Mouse (Mus musculus): ENCODE measurements around the gene Sema4c. TPM values are rescaled to one million over a fixed set of nuclear protein-coding genes. Genes with fewer than 3 reads are reported as not detected.

Sema4c gene
- polyA plus RNA-seq, 2 experiments = 0.25 to 2.3 TPM

DNA sequence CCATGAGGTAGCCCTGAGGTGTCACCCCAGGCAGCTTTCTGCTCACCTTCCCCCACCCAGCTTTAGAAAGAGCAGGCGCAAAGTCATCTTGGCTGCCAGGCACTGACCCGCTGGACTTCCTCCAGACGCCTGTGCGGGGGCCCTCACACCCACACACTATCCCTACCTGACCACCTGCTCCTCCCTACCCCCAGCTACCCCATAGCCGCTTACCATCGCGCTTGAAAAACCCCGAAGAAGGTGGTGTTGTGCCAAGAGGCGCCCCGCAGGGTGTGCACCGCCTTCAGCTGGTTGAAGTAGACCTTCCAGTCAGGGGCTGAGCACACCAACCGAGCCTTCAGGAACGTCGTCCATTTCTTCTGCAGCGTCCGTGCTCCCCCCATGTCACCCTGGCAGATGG lies 5.6 kb downstream of the Sema4c start:
- DNase-seq (ENCODE audit: low read depth in 3 of 3, low spot score in 3 of 3) (no peak), ATAC-seq (ENCODE audit: insufficient read depth) (no peak)
- Histone ChIP-seq H3K27me3 (ENCODE audit: control insufficient read depth, insufficient read depth, low read length) (peaks cover 28% of the 10 kb centered on the region), H3K36me3 (replicated peaks; ENCODE audit: control insufficient read depth, insufficient read depth, low read depth) (no peaks in the 10 kb centered on the region), H3K27ac (no peak overlapping the region), H3K4me3 (ENCODE audit: insufficient read depth in 1 of 2, low read depth in 2 of 2, low read length in 2 of 2) (no peak overlapping the region), H3K4me1 (replicated peaks; ENCODE audit: control insufficient read depth in 2 of 2, insufficient read depth in 2 of 2, low read length in 1 of 2) (no peaks in the 10 kb centered on the region), H3K4me2 (ENCODE audit: low read depth) (no peak overlapping the region), H3K9ac (replicated peaks) (no peak overlapping the region), H3K9me3 (ENCODE audit: control insufficient read depth, low read length) (no peaks in the 10 kb centered on the region)
- TF ChIP-seq EP300 (IDR thresholded peaks at IDR 0.05; ENCODE audit: low read depth) (no peak), CTCF (IDR thresholded peaks at IDR 0.05; ENCODE audit: low read depth) (no peak)
- 68% methylated on average over 16 of the region's 16 CpGs for WGBS (ENCODE audit: insufficient replicate concordance)

DNA sequence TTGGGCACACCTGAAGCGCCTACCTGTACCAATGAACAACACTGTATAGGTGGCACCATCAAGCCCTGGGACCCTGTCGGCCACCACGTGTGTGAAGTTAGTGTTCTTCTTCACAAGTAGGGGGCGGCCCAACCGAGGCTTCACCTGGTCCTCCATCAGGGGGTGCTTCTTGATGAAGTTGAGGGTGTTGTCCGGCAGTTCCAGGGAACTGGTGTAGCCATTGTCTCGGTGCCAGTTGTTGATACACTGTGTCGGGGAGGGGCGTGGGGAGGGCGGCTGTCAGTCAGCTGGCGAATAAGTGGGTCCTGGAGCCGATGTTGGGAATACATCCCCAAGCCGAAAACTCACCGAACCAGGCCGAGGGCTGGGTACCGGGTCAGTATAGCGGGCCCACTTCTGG lies 6.2 kb downstream of the Sema4c start:
- Histone ChIP-seq H3K9ac (replicated peaks) (no peak overlapping the region), H3K4me2 (ENCODE audit: low read depth) (no peak overlapping the region), H3K9me3 (ENCODE audit: control insufficient read depth, low read length) (no peaks in the 10 kb centered on the region), H3K36me3 (replicated peaks; ENCODE audit: control insufficient read depth, insufficient read depth, low read depth) (no peaks in the 10 kb centered on the region), H3K27ac (no peak overlapping the region), H3K27me3 (ENCODE audit: control insufficient read depth, insufficient read depth, low read length) (peaks cover 22% of the 10 kb centered on the region), H3K4me1 (replicated peaks; ENCODE audit: control insufficient read depth in 2 of 2, insufficient read depth in 2 of 2, low read length in 1 of 2) (no peaks in the 10 kb centered on the region), H3K4me3 (ENCODE audit: insufficient read depth in 1 of 2, low read depth in 2 of 2, low read length in 2 of 2) (no peak overlapping the region)
- DNase-seq (ENCODE audit: low read depth in 3 of 3, low spot score in 3 of 3) (no peak), ATAC-seq (ENCODE audit: insufficient read depth) (no peak)
- TF ChIP-seq CTCF (IDR thresholded peaks at IDR 0.05; ENCODE audit: low read depth) (no peak), EP300 (IDR thresholded peaks at IDR 0.05; ENCODE audit: low read depth) (no peak)
- WGBS (ENCODE audit: insufficient replicate concordance) = 77% methylated on average over 17 of the region's 17 CpGs

DNA sequence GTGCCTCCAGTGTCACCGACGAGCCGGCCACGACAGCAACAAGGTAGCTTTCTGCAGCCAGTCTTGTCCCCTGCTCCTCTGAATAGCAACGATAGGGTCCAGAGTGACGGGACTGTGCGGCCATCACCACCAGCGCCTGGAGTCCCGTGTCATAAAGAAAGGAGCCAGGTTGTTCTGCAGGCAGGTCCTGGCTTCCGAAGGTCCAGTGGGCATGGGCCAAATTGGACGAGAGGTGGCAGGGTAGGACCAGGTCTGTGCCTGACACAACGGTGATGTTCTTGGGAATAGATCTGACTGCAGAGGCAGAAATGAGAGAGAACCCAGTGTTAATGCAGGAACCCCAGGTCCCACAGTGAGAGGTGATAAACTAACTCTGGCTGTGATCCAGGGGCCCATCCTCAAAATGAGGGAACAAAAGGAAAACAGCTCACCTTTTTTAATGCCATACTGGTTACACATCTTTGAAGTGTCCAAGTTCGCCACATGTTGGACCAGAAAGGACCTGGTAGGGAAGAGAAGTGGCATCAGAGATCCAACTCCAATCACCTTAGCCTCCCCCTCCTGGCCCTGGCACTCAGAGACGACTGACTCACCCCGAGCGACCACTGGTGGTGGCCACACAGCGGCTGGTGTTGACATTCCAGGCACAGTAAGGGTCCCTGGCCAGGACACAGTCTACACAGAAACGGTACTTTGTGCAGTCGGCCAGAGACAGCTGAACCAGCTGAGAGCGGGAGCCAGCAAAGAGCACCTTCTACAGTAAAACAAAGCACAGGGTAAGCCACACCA lies 7.9 kb downstream of the Sema4c start:
- WGBS (ENCODE audit: insufficient replicate concordance) = 74% methylated on average over 20 of the region's 20 CpGs
- no peak for DNase-seq (ENCODE audit: low read depth in 3 of 3, low spot score in 3 of 3)

GRCm38 (mm10) chr1:36549491-36549890 lies 8.7 kb downstream of the Sema4c start:
- Histone ChIP-seq H3K4me3 (ENCODE audit: insufficient read depth in 1 of 2, low read depth in 2 of 2, low read length in 2 of 2) (no peak overlapping the region), H3K4me2 (ENCODE audit: low read depth) (no peak overlapping the region), H3K9me3 (ENCODE audit: control insufficient read depth, low read length) (no peaks in the 10 kb centered on the region), H3K27me3 (ENCODE audit: control insufficient read depth, insufficient read depth, low read length) (no peaks in the 10 kb centered on the region; the same call in 1 of the 2 replicates), H3K4me1 (replicated peaks; ENCODE audit: control insufficient read depth in 2 of 2, insufficient read depth in 2 of 2, low read length in 1 of 2) (peaks cover 6% of the 10 kb centered on the region in 2 experiments), H3K9ac (replicated peaks) (no peak overlapping the region), H3K27ac (no peak overlapping the region), H3K36me3 (replicated peaks; ENCODE audit: control insufficient read depth, insufficient read depth, low read depth) (no peaks in the 10 kb centered on the region)
- no peak for DNase-seq (ENCODE audit: low read depth in 3 of 3, low spot score in 3 of 3)
- ATAC-seq (ENCODE audit: insufficient read depth) = no peak
- WGBS (ENCODE audit: insufficient replicate concordance) = 77% methylated on average over 18 of the region's 18 CpGs
- no peak for TF ChIP-seq CTCF (IDR thresholded peaks at IDR 0.05; ENCODE audit: low read depth)
- no peak for TF ChIP-seq EP300 (IDR thresholded peaks at IDR 0.05; ENCODE audit: low read depth)

More for the DNA sequence above, 7.9 kb downstream of the Sema4c start:
- H3K4me2 ChIP-seq (ENCODE audit: low read depth) = no peak overlapping the region
- H3K36me3 ChIP-seq (replicated peaks; ENCODE audit: control insufficient read depth, insufficient read depth, low read depth) = no peaks in the 10 kb centered on the region
- no peak for TF ChIP-seq EP300 (IDR thresholded peaks at IDR 0.05; ENCODE audit: low read depth)
- TF ChIP-seq CTCF (IDR thresholded peaks at IDR 0.05; ENCODE audit: low read depth) = no peak
- H3K27me3 ChIP-seq (ENCODE audit: control insufficient read depth, insufficient read depth, low read length) = peaks cover 7% of the 10 kb centered on the region
- H3K27ac ChIP-seq = no peak overlapping the region
- H3K4me3 ChIP-seq (ENCODE audit: insufficient read depth in 1 of 2, low read depth in 2 of 2, low read length in 2 of 2) = no peak overlapping the region
- ATAC-seq (ENCODE audit: insufficient read depth) = no peak
- H3K4me1 ChIP-seq (replicated peaks; ENCODE audit: control insufficient read depth in 2 of 2, insufficient read depth in 2 of 2, low read length in 1 of 2) = peaks cover 6% of the 10 kb centered on the region in 2 experiments
- no peaks in the 10 kb centered on the region for H3K9me3 ChIP-seq (ENCODE audit: control insufficient read depth, low read length)
- H3K9ac ChIP-seq (replicated peaks) = no peak overlapping the region

GRCm38 (mm10) chr1:36548771-36549170 lies 9.4 kb downstream of the Sema4c start:
- DNase-seq (ENCODE audit: low read depth in 3 of 3, low spot score in 3 of 3) (no peak), ATAC-seq (ENCODE audit: insufficient read depth) (no peak)
- Histone ChIP-seq H3K27me3 (ENCODE audit: control insufficient read depth, insufficient read depth, low read length) (no peaks in the 10 kb centered on the region), H3K9ac (replicated peaks) (no peak overlapping the region), H3K4me1 (replicated peaks; ENCODE audit: control insufficient read depth in 2 of 2, insufficient read depth in 2 of 2, low read length in 1 of 2) (peaks cover 6% of the 10 kb centered on the region in 2 experiments), H3K9me3 (ENCODE audit: control insufficient read depth, low read length) (no peaks in the 10 kb centered on the region), H3K4me3 (ENCODE audit: insufficient read depth in 1 of 2, low read depth in 2 of 2, low read length in 2 of 2) (no peak overlapping the region), H3K27ac (no peak overlapping the region), H3K4me2 (ENCODE audit: low read depth) (no peak overlapping the region), H3K36me3 (replicated peaks; ENCODE audit: control insufficient read depth, insufficient read depth, low read depth) (no peaks in the 10 kb centered on the region)
- TF ChIP-seq EP300 (IDR thresholded peaks at IDR 0.05; ENCODE audit: low read depth) = no peak
- TF ChIP-seq CTCF (IDR thresholded peaks at IDR 0.05; ENCODE audit: low read depth) = no peak
- 57% methylated on average over 8 of the region's 8 CpGs for WGBS (ENCODE audit: insufficient replicate concordance)
